Mouse (Mus musculus): ENCODE results near the gene Dstyk.
"Not testable (repeated sequence)": the region's sequence is repeated elsewhere in the genome, so short reads cannot be mapped to it uniquely, and the experiment has no call there.

The Dstyk gene

DNA sequence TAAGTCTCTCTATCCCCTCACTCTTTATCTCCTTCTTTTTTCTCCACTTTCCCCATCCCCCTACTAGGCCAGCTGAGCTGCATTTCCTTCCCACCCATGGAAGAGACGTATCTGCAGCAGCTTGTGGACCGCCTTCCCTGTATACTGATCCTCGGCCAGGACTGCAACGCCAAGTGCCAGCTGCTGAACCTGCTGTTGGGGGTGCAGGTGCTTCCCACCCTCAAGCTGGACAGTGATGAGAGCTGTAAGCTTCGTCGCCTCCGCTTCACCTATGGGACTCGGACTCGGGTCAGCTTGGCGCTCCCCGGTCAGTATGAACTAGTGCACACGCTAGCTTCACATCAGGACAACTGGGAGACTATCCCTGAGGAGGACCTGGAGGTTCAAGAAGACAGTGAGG lies 16.7 kb downstream of the Dstyk start:
- in situ Hi-C loops (cut with MboI; ENCODE audit: unreplicated experiment in 2 of 2) = no loop called here

DNA sequence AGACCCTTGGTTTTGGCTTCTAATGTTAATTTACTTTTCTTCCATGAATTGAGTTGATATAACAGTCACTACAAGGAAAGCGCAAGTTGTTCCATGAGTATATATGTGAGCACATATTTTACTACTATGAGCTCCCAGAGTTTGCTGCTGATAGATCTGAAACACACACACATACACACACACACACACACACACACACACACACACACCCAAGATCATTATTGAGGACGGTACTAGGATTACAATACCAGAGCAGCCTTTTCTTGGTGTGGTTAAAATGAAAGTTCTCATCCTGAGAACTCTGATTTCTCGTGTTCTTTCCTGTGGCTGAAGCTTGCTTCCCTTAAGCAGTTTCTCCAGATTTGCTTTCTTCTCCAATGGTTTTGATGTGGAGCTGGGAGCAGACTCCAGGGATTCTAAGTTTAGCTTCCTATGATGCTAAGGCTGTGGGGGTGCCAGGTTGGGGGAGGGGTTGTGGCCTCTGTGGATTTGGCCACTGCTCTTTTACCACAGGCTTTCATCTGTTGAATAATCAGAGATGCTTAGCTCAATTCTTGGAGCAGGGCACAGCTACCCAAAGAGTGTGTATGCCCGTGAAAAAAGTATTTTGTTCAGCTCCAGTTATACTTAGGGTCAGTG lies 19.1 kb downstream of the Dstyk start:
- in situ Hi-C loops (cut with MboI; ENCODE audit: unreplicated experiment in 2 of 2) = no loop called here

DNA sequence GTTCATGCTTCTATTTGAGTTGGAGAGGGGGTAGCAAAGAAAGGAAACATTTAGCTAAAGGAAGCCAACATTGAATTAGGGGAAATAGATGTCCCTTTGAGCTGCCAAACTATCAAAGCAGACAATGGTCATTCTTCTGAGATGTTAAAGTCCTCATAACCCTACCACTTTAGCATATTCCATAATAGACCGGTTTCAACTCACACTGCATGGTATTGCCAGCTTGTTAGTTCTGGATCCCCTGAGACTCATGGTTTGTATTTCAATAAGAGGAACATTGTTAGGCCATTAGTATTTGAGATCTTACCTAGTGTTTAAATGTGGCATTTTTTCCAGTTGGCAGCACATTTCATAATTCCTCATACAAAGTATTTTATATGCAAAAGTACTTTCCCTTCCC lies 19.6 kb downstream of the Dstyk start:
- in situ Hi-C loops (cut with MboI; ENCODE audit: unreplicated experiment in 2 of 2) = no loop called here

DNA sequence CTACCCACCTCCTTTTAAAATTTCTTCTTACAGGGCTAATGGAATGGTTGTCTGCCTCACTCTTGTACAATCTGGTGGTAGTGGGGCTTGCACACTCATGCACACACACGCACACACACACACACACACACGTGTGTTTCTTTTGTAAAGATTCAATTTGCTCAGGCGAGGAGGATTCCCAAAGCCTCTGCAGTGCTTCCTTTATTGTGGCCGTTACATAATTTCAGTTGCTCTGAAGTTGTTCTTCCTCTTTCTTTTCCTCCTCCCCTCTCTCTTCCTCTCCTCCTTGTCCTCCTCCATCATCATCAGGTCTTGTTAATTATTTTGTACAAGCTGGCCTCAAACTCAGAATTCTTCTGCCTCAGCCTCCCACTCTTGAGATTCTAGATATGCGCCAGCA lies 20.0 kb downstream of the Dstyk start:
- in situ Hi-C loops (cut with MboI; ENCODE audit: unreplicated experiment in 2 of 2) = no loop called here

DNA sequence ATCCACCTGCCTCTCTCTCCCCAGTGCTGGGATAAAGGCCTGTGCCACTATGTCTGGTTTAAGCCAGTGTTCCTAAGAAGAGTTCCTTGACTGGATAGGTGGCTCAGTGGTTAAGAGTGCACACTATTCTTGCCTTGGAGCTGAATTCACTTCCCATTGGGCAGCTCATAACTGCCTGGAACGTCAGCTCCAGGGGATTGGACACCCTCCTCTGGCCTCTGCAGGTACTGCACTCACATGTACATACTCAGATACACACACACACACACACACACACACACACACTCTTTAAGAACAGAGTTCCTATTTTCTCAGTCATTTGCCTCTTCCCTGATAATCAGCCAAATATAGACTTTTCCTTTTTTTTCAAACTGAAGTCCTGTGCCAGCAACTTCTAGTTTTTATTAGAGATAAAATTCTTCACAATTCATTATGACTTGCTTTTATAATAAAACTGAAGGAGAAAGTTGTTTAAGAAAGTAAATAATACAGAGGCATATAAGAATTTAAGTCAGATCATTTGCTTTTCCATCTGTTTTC lies 23.6 kb downstream of the Dstyk start:
- in situ Hi-C loops (cut with MboI; ENCODE audit: unreplicated experiment in 2 of 2) = no loop called here

DNA sequence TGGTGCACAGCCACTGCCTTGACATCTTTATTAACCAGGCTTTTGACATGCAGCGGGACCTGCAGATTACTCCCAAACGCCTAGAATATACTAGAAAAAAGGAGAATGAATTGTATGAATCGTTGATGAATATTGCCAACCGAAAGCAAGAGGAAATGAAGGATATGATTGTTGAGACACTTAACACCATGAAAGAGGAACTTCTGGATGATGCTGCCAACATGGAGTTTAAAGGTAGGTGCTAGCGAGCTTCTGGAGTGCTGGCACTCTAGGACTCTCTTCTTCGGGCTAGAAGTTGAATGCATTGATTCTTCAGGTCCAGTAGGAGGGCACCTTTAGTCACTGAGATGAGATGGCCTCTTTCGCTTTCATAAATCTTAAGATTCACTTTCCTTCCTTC lies 32.4 kb downstream of the Dstyk start:
- in situ Hi-C loops (cut with MboI; ENCODE audit: unreplicated experiment in 2 of 2) = no loop called here

DNA sequence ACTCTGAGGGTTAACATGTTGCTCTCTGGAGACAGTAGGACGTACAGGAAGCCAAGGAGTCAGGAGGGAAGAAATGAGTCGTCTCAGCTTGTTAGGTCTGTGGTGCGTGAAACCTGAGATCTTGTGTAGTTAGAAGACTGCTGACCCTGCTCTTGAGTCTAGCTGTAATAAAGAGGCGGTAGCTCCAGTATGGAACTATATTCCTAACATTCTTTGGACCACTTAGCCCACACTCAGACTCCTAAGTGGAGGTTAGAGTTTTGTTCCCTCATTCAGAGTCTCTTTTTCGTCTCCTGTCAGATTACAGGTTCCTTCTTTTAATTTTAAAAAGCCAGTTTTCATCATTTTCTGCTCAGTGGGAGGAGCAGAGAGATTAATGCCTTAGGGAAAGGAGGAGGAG lies 47.3 kb downstream of the Dstyk start:
- in situ Hi-C loops (cut with MboI; ENCODE audit: unreplicated experiment in 2 of 2) = no loop called here

DNA sequence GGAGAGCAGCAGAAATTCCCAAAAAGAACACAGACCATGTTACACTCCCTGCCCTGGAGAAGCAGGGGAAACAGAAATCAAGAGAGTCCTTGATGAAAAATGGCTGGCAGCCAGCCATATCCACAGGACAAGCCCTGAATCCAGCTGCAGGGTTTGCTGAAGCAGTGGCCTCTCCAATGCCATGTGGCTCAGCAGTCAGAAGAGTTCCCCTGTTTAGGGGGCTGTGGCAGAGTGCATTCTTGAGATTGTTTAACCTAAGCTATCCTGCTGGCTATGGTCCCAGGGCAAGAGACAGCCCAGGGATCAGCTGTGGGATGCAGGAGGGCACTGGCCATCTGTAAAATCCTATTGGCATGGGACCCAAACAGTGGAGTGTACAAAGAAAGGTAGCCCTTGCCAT lies 51.6 kb downstream of the Dstyk start:
- in situ Hi-C loops (cut with MboI; ENCODE audit: unreplicated experiment in 2 of 2) = no loop called here

DNA sequence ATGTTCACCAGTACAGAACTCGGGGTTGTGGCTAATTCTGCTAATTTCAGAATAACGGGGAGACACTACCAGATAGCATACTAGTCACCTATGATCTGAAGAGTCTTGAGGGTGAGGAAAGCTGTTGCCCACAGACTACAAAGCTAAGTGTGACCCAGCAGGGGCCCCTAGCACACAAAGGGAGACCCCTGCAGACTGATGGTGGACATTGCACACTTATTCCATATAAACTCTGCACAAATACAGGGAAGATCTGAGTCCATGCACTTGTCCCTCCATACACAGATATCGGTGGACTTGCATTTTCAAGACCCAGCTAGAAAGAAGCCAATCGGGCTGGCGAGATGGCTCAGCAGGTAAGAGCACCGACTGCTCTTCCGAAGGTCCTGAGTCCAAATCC lies 52.2 kb downstream of the Dstyk start:
- in situ Hi-C loops (cut with MboI; ENCODE audit: unreplicated experiment in 2 of 2) = no loop called here

DNA sequence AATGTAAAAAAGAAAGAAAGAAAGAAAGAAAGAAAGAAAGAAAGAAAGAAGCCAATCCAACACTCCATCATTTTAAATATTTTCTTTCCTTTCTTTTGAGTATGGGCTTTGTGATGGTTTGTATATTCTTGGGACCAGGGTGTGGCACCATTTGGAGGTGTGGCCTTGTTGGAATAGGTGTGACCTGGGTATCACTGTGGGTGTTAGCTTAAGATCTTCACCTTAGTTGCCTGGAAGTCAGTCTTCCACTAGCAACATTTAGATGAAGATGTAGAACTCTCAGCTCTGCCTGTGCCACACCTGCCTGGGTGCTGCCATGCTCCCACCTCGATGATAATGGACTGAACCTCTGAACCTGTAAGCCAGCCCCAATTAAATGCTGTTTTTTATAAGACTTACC lies 52.7 kb downstream of the Dstyk start:
- in situ Hi-C loops (cut with MboI; ENCODE audit: unreplicated experiment in 2 of 2) = not testable (repeated sequence)

DNA sequence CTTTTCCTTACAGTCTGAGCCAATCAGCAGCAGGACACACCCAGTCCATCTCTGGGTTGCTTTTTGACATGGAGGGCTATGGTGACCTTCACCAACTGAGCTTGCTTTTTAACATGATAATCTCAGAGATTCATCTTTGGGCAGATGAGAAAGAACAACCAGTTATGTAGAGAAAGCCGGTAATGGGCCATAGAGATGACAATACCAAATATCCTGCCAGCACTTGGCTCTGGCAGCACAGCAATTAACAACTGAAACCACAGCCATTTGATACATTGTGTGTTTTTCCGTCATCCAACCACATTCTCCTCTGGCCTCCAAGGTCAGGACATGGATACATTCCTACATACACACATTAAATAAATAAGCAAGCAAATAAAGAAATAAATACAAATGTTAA lies 53.7 kb downstream of the Dstyk start:
- in situ Hi-C loops (cut with MboI; ENCODE audit: unreplicated experiment in 2 of 2) = no loop called here

DNA sequence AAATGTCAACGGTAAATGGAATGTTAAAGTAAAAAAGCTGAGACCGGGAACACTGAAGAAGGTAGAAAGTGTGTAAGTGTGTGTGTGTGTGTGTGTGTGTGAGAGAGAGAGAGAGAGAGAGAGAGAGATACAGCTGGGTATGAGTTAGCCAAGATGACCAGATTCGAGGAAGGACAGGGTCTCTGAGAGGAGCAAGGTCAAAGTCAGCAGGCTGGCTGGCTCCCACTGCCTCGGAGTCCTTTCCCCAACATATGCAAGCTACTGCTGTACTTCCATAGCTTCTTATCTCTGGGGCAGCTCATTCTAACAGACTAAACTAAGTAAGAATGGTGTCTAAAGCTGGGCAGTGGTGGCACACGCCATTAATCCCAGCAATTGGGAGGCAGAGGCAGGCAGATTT lies 54.1 kb downstream of the Dstyk start:
- in situ Hi-C loops (cut with MboI; ENCODE audit: unreplicated experiment in 2 of 2) = no loop called here

DNA sequence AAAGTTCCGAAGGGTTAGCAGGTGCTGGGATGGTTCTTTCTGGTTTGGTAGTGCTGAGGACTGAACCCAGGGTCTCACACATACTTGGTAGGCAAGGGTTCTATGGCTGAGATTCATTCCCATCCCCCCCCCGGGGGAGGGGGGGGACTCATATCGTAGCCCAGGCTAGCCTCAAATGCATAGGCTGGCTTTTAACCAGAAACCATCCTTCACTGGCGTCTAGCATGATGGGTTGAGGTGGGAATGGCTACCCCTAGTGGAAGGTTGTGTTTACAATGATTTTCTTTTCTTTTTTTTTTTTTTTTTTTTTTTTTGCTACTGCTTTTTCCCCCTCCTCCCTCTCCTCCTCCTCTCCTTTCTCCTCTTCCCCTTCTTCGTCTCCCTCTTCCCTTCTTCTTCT lies 55.2 kb downstream of the Dstyk start:
- in situ Hi-C loops (cut with MboI; ENCODE audit: unreplicated experiment in 2 of 2) = no loop called here

DNA sequence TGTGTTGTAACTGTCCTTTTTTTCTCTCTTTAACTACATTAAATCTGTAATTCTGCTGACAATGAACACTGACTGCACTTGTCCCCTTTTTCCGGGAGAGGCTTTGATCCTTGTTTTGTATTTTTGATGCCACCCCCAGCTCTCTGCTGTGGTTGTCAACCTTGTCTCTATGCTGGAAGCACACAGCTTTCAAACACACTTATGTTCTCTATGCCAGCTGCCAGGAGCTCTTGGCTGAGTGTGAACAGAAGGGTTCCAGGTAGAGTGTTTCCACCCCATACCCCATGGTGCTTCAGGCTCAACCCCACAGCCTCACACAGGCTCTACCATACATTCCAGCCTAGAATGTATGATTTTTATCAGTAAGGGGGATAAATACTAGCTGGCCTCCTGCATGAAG lies 57.1 kb downstream of the Dstyk start:
- in situ Hi-C loops (cut with MboI; ENCODE audit: unreplicated experiment in 2 of 2) = no loop called here

DNA sequence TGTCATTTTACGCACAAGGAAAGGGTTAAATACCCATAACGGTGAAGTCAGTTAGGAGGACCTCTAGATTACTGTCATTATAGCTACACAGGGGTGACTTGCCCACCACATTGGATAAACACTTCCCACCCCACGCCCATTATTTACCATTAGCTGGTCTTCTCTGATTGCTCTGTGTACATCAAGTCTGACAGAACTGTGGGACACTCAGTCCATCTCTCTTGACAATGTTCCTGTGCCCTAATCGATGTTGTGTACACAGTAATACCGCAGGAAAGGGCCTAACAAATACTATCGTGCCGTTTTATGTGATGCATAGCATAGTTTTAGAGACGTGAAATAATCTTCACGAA lies 59.2 kb downstream of the Dstyk start:
- in situ Hi-C loops (cut with MboI; ENCODE audit: unreplicated experiment in 2 of 2) = loop anchor here in 1 of 2 experiments (5.0 kb wide), 1 partner anchor 59 kb away; the partner anchor contains the start of gene Dstyk

DNA sequence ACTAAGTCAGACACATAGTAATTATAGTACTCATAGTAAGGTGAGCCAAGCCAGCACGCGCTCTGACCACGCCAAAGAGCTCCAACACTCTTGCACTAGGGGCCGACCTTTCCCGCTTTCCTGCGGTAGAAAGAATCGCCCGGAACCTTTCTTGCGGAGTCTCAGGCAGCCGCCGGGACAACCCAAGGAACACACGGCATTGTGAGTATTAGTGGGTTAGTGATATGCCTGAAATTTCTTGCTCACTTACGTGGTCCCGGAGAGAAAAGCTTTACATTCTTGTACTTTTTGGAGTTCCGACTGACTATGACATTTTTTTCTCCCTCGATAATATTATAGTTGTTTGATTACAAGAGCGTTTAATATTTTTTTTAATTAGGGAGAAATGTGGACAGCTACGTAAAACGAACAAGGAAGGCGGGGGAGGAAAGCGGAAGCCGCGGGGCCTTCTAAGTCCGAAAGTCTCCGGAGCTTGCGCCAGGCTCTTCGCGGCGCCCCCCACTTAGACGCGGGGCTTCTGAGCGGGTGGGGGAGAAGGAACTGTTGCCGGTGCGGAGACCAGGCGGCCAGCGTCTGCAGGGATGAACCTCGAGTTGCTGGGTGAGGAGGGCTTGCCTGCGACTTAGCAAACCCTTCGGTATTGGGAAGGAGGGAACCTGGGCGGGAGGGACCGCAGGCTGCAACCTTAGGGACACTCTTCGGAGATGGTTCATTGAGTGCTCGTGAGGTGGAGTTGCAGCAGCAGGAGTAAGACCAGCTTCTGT lies 59.8 kb downstream of the Dstyk start, which contains the start of gene Rbbp5:
Gene Rbbp5, plus strand, starts transcription at position 438 of the 764 bp plus-strand sequence.
- in situ Hi-C loops (cut with MboI; ENCODE audit: unreplicated experiment in 2 of 2) = loop anchor here in 1 of 2 experiments (5.0 kb wide), 1 partner anchor 60 kb away; the partner anchor contains the start of gene Dstyk

DNA sequence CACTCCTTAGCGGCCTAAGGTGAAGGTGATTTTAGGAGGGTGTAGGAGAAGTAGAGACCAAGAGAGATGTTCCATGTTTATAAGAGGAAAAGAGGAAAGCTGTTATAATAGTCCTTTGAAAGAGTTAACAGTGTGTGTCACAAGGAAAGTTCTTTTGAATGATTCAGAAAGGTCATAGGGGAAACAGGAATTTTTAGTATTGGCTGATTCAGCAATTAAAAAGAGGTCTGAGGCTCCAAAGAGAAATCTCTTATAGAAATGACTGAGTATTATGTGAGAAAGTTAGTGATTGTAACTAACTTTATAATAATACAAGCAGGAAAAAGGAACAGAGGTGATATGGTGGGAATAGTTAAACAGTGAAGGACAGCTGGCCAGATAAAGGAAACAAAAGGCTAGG lies 62.1 kb downstream of the Dstyk start:
- in situ Hi-C loops (cut with MboI; ENCODE audit: unreplicated experiment in 2 of 2) = loop anchor here in 1 of 2 experiments (5.0 kb wide), 1 partner anchor 62 kb away; the partner anchor contains the start of gene Dstyk

DNA sequence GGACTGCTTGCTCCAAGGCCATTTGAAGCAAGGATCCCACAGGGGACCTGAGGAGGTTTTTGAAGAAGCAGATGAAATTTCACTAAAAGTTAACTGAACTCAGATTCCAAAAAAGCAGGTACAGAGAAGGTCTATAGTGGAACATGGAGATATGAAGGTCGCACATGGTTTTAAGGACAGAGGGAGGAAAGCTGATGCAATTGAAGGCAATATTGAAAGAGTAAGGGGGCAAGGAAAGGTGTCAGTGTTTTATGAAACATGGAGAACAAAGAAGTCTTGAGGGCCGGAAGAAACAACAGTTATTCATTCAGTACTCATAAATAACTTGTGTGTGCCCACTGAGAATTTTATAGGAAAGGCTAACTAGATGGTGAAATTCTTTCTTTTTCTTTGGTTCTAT lies 64.3 kb downstream of the Dstyk start:
- in situ Hi-C loops (cut with MboI; ENCODE audit: unreplicated experiment in 2 of 2) = loop anchor here in 1 of 2 experiments (10.0 kb wide), 1 partner anchor 117 kb away; no protein-coding TSS in a partner anchor

DNA sequence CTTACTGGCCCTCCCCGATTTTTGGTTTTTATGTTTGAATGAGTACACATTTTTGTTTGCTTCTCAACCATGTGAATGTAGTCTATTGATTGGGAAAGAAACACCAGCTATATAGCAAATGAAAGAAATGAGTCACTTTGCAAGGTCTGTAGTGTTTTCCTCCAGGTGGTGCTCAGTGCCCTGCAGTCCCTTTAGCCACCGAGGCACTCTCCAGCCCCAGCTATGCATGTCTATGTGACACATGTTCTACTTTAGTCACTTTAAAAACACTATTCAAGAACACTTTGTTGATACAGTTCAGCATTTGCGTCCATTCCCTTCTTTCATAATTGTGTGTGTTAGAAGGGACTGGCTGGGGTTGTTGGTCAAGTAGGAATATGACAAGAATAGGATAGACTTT lies 65.9 kb downstream of the Dstyk start:
- in situ Hi-C loops (cut with MboI; ENCODE audit: unreplicated experiment in 2 of 2) = loop anchor here in 1 of 2 experiments (10.0 kb wide), 1 partner anchor 118 kb away; no protein-coding TSS in a partner anchor

DNA sequence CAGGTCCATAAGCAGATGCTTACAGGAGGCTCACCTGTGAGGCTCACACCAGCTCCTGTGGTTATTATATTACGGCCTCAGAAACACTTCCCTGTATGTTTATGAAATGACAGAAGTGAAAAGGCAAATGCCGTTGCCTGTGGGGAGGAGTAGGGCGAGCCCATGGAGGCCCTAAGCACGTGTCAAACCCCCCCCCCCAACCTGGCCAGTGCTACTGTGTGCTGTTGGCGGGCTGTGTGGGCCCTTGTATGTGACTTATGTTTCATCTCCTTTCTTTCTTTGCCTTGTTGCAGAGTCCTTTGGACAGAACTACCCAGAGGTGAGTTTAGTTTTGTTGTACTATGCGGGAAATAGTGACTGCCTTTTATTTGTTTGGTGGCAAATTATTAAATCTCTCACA lies 66.4 kb downstream of the Dstyk start:
- in situ Hi-C loops (cut with MboI; ENCODE audit: unreplicated experiment in 2 of 2) = loop anchor here in 1 of 2 experiments (10.0 kb wide), 1 partner anchor 119 kb away; no protein-coding TSS in a partner anchor

DNA sequence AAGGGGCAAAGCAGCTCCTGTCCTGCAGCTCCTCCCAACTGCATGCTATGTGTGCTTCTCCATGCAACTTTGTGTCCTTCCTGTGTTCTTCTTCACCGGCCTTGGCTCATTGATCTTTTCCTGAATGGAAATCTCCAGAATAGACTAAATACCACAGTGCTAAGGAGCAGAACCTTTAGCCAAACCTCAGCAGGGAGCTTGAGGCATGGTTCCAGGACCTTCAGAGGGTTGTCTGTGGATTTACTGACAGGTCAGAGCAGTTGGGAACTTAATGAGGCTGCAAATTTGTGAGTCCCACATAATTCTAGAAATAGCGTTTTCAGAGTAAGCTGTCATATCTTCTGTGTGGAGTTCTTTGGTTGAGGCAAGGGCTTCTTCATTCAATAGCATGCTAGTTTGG lies 83.2 kb downstream of the Dstyk start:
- in situ Hi-C loops (cut with MboI; ENCODE audit: unreplicated experiment in 2 of 2) = no loop called here

DNA sequence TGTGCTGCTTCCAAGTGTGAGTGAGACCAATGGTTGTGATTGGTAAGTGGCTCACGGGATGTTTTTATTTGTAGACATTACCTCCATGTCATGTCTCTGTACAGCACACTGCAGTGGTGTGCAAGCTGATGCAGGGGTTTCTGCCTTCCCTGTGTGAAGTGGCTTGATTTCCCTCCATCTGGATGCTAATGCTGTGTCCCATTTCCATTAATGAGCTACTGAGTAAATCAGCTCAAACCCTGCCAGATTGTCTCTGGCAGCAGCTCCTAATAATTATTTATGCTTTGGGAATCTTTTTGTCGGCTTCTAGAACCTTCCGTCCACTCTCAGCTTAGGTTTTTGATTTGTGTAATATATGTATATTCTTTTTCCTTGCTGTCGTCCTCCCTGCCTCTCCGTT lies 87.8 kb downstream of the Dstyk start:
- in situ Hi-C loops (cut with MboI; ENCODE audit: unreplicated experiment in 2 of 2) = no loop called here

Measured in v-Abl transformed pro-B cells (cell line).